Mouse (Mus musculus): ENCODE results near the gene Inpp4b. TPM values are rescaled to one million over a fixed set of nuclear protein-coding genes. Genes with fewer than 3 reads are reported as not detected.

Inpp4b gene
- polyA plus RNA-seq, 1 experiment = 0.02 TPM

DNA sequence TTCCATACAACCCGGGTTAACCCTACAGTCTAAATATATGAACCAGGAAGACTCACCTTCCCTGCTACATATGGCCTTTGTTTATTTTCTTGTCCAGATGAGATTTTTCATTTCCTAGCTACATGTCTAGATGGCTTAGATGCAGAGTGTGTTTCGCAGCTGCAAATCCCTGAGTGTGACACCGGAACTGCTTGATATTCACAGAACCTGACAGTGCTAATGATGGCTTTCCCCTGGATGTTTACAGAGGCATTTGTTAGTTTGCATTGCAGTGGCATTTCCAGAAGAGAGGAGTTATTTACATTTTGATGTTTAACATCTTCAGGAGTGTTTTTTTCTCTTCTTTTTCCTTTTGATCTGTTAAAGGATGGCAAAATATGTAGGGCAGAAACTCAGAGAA lies 537.7 kb downstream of the Inpp4b start:
- H3K79me2 ChIP-seq (ENCODE audit: control insufficient read depth, insufficient read depth) = no peaks in the 10 kb centered on the region
- H3ac ChIP-seq (ENCODE audit: control insufficient read depth, insufficient read length, low read depth) = no peak overlapping the region
- H3K4me3 ChIP-seq (ENCODE audit: insufficient read depth, poor library complexity, severe bottlenecking) = no peak overlapping the region
- TF ChIP-seq CTCF (IDR thresholded peaks at IDR 0.05; ENCODE audit: control insufficient read depth, insufficient read depth, insufficient read length) (no peak), MYOD1 (IDR thresholded peaks at IDR 0.05; ENCODE audit: control insufficient read depth, insufficient read length, low read depth) (no peak), MYOG (IDR thresholded peaks at IDR 0.05; ENCODE audit: control insufficient read depth, extremely low read depth, insufficient read length) (no peak), MAX (IDR thresholded peaks at IDR 0.05) (no peak), FOSL1 (IDR thresholded peaks at IDR 0.05; ENCODE audit: insufficient read depth, low read length, poor library complexity, severe bottlenecking) (no peak), USF1 (IDR thresholded peaks at IDR 0.05; ENCODE audit: low read depth) (no peak), CEBPB (IDR thresholded peaks at IDR 0.05; ENCODE audit: low read depth) (no peak)
- no peaks in the 10 kb centered on the region for H3K79me3 ChIP-seq (ENCODE audit: low read depth)
- no peaks in the 10 kb centered on the region for H3K36me3 ChIP-seq (ENCODE audit: control insufficient read depth, insufficient read depth)
- H3K27me3 ChIP-seq (ENCODE audit: control insufficient read depth, insufficient read depth, insufficient read length) = no peaks in the 10 kb centered on the region

DNA sequence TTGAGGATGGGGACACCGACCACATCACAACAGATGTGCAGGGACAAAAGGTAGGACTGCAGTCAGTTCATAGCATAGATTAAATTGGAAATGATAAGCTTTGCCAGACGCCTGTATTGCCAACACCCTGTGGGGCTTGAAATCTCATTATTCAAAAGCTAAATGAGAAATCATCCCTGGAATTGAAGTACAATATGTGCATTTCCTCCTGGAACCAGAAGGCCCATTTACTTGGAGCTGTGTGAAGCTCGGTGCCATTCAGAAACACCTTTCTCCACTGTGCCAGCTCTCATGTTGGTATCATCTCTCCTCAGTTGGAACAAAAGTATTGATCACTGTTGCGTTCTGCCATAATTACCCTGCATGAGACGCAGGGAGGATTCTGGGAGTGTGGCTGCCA lies 541.8 kb downstream of the Inpp4b start:
- Histone ChIP-seq H3ac (ENCODE audit: control insufficient read depth, insufficient read length, low read depth) (no peak overlapping the region), H3K36me3 (ENCODE audit: control insufficient read depth, insufficient read depth) (no peaks in the 10 kb centered on the region), H3K4me3 (ENCODE audit: insufficient read depth, poor library complexity, severe bottlenecking) (no peak overlapping the region), H3K79me2 (ENCODE audit: control insufficient read depth, insufficient read depth) (no peaks in the 10 kb centered on the region), H3K79me3 (ENCODE audit: low read depth) (no peaks in the 10 kb centered on the region), H3K27me3 (ENCODE audit: control insufficient read depth, insufficient read depth, insufficient read length) (no peaks in the 10 kb centered on the region)
- no peak for TF ChIP-seq MYOG (IDR thresholded peaks at IDR 0.05; ENCODE audit: control insufficient read depth, extremely low read depth, insufficient read length)
- TF ChIP-seq USF1 (IDR thresholded peaks at IDR 0.05; ENCODE audit: low read depth) = no peak
- TF ChIP-seq MYOD1 (IDR thresholded peaks at IDR 0.05; ENCODE audit: control insufficient read depth, insufficient read length, low read depth) = no peak

DNA sequence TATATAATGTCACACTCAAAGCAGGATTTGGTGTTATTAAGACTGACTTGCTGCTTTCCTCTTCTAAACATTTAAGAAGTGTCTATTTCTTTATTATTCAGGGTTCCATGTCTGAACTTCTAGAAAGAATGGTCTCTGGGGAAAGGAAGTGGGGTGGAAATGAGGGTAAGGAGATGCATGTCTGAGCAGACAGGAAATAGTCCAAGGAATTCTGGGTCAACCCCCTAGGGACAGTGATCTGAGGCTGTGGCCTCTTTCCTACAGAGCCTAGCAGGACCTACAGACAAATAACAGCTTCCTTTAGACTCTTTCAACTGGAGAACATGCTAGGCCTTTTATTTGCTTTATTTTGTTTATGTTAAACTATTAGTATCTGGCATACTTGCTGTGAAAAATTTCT lies 546.5 kb downstream of the Inpp4b start:
- no peaks in the 10 kb centered on the region for H3K79me3 ChIP-seq (ENCODE audit: low read depth)
- TF ChIP-seq FOSL1 (IDR thresholded peaks at IDR 0.05; ENCODE audit: insufficient read depth, low read length, poor library complexity, severe bottlenecking) (no peak), MYOG (IDR thresholded peaks at IDR 0.05; ENCODE audit: control insufficient read depth, extremely low read depth, insufficient read length) (no peak), CTCF (IDR thresholded peaks at IDR 0.05; ENCODE audit: control insufficient read depth, insufficient read depth, insufficient read length) (no peak), MAX (IDR thresholded peaks at IDR 0.05) (no peak), MYOD1 (IDR thresholded peaks at IDR 0.05; ENCODE audit: control insufficient read depth, insufficient read length, low read depth) (no peak), CEBPB (IDR thresholded peaks at IDR 0.05; ENCODE audit: low read depth) (no peak), USF1 (IDR thresholded peaks at IDR 0.05; ENCODE audit: low read depth) (no peak)
- H3ac ChIP-seq (ENCODE audit: control insufficient read depth, insufficient read length, low read depth) = no peak overlapping the region
- no peak overlapping the region for H3K4me3 ChIP-seq (ENCODE audit: insufficient read depth, poor library complexity, severe bottlenecking)
- H3K79me2 ChIP-seq (ENCODE audit: control insufficient read depth, insufficient read depth) = no peaks in the 10 kb centered on the region
- no peaks in the 10 kb centered on the region for H3K27me3 ChIP-seq (ENCODE audit: control insufficient read depth, insufficient read depth, insufficient read length)
- no peaks in the 10 kb centered on the region for H3K36me3 ChIP-seq (ENCODE audit: control insufficient read depth, insufficient read depth)

DNA sequence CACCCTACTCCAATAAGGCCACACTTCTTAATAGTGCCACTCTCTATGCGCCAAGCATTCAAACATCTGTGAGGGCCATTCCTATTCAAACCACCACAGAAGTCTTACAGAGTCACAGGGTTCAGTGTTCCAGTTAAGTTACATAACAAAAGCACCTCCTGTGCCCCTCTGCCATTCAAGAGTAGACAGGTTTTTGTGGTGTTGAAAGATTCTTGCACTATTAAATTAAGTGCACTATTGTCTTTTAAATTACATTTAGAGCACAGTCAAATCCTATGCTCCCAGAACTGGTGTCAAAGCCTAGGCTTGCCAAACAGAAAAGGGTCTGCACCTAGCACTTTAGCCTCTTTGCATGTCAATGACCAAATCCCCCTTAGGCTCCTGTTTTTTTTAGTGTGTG lies 550.9 kb downstream of the Inpp4b start:
- Histone ChIP-seq H3K79me3 (ENCODE audit: low read depth) (no peaks in the 10 kb centered on the region), H3K36me3 (ENCODE audit: control insufficient read depth, insufficient read depth) (no peaks in the 10 kb centered on the region), H3K4me3 (ENCODE audit: insufficient read depth, poor library complexity, severe bottlenecking) (no peak overlapping the region), H3ac (ENCODE audit: control insufficient read depth, insufficient read length, low read depth) (no peak overlapping the region), H3K79me2 (ENCODE audit: control insufficient read depth, insufficient read depth) (no peaks in the 10 kb centered on the region), H3K27me3 (ENCODE audit: control insufficient read depth, insufficient read depth, insufficient read length) (no peaks in the 10 kb centered on the region)
- TF ChIP-seq MAX (IDR thresholded peaks at IDR 0.05) (no peak), USF1 (IDR thresholded peaks at IDR 0.05; ENCODE audit: low read depth) (no peak), MYOD1 (IDR thresholded peaks at IDR 0.05; ENCODE audit: control insufficient read depth, insufficient read length, low read depth) (no peak), FOSL1 (IDR thresholded peaks at IDR 0.05; ENCODE audit: insufficient read depth, low read length, poor library complexity, severe bottlenecking) (no peak)

DNA sequence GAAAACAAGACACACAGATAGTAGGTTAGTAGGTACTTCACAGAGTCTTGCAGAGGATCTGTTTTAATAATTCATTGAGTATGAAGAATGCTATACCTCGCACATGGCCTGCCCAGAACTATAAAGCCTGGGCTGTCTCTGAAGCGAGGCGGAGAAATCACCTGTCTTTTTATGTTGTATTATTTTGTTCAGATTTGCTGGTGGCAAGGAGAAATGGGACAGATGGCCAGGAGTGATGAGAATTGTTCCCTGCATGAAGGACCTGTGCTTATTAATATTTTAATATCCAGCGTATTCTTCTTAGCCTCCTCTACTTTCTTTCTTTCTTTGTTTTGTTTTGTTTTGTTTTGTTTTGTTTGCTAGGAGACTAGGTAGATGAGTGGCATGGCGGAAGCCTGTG lies 604.5 kb downstream of the Inpp4b start:
- TF ChIP-seq CEBPB (IDR thresholded peaks at IDR 0.05; ENCODE audit: low read depth) = no peak
- no peak for TF ChIP-seq MAX (IDR thresholded peaks at IDR 0.05)
- no peak for TF ChIP-seq FOSL1 (IDR thresholded peaks at IDR 0.05; ENCODE audit: insufficient read depth, low read length, poor library complexity, severe bottlenecking)
- no peak for TF ChIP-seq USF1 (IDR thresholded peaks at IDR 0.05; ENCODE audit: low read depth)
- TF ChIP-seq MYOD1 (IDR thresholded peaks at IDR 0.05; ENCODE audit: control insufficient read depth, insufficient read length, low read depth) = no peak
- TF ChIP-seq MYOG (IDR thresholded peaks at IDR 0.05; ENCODE audit: control insufficient read depth, extremely low read depth, insufficient read length) = no peak
- TF ChIP-seq CTCF (IDR thresholded peaks at IDR 0.05; ENCODE audit: control insufficient read depth, insufficient read depth, insufficient read length) = no peak
- no peak overlapping the region for H3K4me3 ChIP-seq (ENCODE audit: insufficient read depth, poor library complexity, severe bottlenecking)
- H3K27me3 ChIP-seq (ENCODE audit: control insufficient read depth, insufficient read depth, insufficient read length) = no peaks in the 10 kb centered on the region
- H3K79me3 ChIP-seq (ENCODE audit: low read depth) = no peaks in the 10 kb centered on the region
- H3K36me3 ChIP-seq (ENCODE audit: control insufficient read depth, insufficient read depth) = no peaks in the 10 kb centered on the region
- no peak overlapping the region for H3ac ChIP-seq (ENCODE audit: control insufficient read depth, insufficient read length, low read depth)
- H3K79me2 ChIP-seq (ENCODE audit: control insufficient read depth, insufficient read depth) = no peaks in the 10 kb centered on the region

DNA sequence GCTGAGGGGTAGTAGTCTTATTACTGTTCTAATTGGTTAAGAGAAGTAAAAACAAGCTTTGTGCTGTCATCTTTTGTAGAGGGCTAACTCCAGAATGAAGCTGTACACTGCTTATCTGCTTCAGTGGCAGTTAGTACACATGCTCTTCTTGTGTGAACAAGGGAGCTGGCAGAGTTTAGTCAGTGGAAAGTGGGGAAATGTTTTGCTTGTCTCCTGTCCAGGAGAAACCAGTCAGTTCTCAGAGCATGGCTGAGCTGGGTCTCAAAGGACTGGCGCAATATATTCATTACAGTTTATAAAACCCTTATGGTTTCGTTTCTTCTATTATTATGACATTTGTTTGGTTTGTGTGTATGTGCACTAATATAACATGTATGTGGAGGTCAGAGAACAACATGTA lies 610.7 kb downstream of the Inpp4b start:
- no peak for TF ChIP-seq MAX (IDR thresholded peaks at IDR 0.05)
- no peak for TF ChIP-seq FOSL1 (IDR thresholded peaks at IDR 0.05; ENCODE audit: insufficient read depth, low read length, poor library complexity, severe bottlenecking)
- TF ChIP-seq CTCF (IDR thresholded peaks at IDR 0.05; ENCODE audit: control insufficient read depth, insufficient read depth, insufficient read length) = no peak
- TF ChIP-seq MYOG (IDR thresholded peaks at IDR 0.05; ENCODE audit: control insufficient read depth, extremely low read depth, insufficient read length) = no peak
- no peak for TF ChIP-seq USF1 (IDR thresholded peaks at IDR 0.05; ENCODE audit: low read depth)
- TF ChIP-seq MYOD1 (IDR thresholded peaks at IDR 0.05; ENCODE audit: control insufficient read depth, insufficient read length, low read depth) = no peak
- TF ChIP-seq CEBPB (IDR thresholded peaks at IDR 0.05; ENCODE audit: low read depth) = no peak
- no peak overlapping the region for H3K4me3 ChIP-seq (ENCODE audit: insufficient read depth, poor library complexity, severe bottlenecking)
- no peaks in the 10 kb centered on the region for H3K79me3 ChIP-seq (ENCODE audit: low read depth)
- no peaks in the 10 kb centered on the region for H3K79me2 ChIP-seq (ENCODE audit: control insufficient read depth, insufficient read depth)
- H3ac ChIP-seq (ENCODE audit: control insufficient read depth, insufficient read length, low read depth) = no peak overlapping the region
- no peaks in the 10 kb centered on the region for H3K27me3 ChIP-seq (ENCODE audit: control insufficient read depth, insufficient read depth, insufficient read length)
- no peaks in the 10 kb centered on the region for H3K36me3 ChIP-seq (ENCODE audit: control insufficient read depth, insufficient read depth)

Measured in C2C12 (cell line).